Mouse (Mus musculus) layer of hippocampus, adult 11-12 months (tissue): ENCODE measurements around the gene Wasf3.
"Not testable (repeated sequence)": the region's sequence is repeated elsewhere in the genome, so short reads cannot be mapped to it uniquely, and the experiment has no call there.

Experiments used
- DNase-seq: peaks from one replicate; pipeline ENCODE4 v3.0.0; 2022; ENCODE audit warnings: low spot score

Gene Wasf3

DNA sequence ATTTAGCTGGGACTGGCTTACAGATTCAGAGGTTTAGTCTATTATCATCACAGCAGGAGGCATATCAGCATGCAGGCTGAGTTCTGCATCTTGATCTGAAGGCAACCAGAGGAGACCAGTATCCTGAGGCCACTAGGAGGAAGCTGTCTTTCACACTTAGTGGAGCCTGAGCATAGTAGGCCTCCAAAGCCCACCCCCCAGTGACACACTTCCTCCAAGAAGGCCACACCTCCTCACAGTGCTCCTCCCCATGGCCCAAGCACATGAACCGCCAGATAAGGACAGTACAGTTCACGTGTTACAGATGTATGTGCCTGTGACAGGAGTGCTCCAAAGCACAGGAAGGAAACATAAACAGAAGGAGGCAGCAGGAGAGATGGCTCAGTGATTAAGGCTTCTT, 58.0 kb downstream of the Wasf3 start:
- DNase-seq: no peak

GRCm38 (mm10) chr5:146446633-146447032, 61.8 kb downstream of the Wasf3 start:
- no peak for DNase-seq

DNA sequence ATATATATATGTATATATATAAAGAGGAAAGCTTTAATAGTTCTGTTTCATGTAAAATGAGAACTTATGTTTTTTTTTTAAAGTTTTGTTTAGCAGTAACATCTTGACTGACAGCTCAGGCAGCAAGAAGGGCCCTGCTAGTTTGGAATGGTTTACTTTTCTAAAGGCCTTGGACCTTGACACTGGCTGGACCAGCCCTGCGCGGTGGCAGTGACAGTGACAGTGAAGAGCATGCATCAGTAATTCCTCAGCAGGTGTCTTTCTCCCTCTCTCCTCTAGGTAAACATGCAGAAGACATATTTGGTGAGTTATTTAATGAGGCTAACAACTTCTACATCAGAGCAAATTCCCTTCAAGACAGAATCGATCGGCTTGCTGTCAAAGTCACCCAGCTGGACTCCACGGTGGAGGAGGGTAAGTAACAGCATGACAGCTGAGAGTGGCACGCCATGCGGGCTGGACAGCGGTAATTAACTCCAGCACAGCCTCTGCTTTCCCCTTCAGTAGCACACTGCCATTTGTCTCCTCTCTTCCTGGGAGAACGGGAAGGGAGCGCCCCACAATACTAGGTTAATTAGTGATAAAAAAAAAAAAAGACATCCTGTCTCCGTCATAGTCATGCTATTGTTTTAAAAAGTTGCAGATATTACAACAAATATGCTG, 66.9 kb downstream of the Wasf3 start:
- no peak for DNase-seq

GRCm38 (mm10) chr5:146453556-146453955, 68.8 kb downstream of the Wasf3 start:
- DNase-seq: no peak

DNA sequence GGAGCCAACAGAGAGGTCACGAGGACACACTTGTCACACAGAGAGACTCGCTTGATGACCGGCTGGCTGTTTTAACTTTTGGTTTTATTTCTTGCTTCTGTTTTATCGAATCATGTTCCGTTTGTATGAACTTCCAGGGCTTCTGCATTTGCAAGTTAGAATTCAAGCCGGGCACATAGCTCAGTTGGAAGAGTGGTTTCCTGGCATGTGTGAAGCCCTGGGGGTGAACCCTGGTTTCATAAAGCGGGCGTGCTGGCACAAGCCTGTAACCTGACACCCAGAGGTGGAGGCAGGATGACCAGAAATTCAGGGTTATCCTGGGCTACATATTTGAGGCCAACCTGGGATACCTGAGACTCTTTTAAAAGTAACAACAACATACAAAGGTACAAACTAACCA, 76.8 kb downstream of the Wasf3 start:
- DNase-seq: no peak

DNA sequence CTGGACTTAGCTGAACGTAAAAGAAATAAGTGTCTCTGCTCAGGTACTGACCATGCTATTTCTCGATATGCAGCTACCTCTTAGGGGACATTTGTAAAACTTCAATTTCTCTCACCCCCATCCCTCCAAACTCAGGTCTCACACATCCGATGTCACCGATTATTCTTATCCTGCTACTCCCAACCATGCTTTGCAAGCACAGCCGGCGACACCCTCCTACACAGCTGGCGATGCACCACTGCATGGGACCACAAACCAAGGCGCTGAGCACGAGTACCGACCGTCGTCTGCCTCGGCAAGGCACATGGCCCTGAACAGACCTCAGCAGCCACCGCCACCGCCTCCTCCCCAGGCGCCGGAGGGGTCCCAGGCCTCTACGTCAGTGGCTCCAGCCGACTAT, 81.9 kb downstream of the Wasf3 start:
- DNase-seq: no peak

- DNase-seq: no peak
Observed at GRCm38 (mm10) chr5:146468311-146468710, 83.5 kb downstream of the Wasf3 start.

- no peak for DNase-seq
Observed at GRCm38 (mm10) chr5:146470821-146471220, 86.0 kb downstream of the Wasf3 start.

- DNase-seq: no peak
Observed at GRCm38 (mm10) chr5:146471311-146471710, 86.5 kb downstream of the Wasf3 start.

GRCm38 (mm10) chr5:146471821-146472220, 87.0 kb downstream of the Wasf3 start:
- no peak for DNase-seq

- DNase-seq: peak; percentile 64
Observed at GRCm38 (mm10) chr5:146479564-146479963, 94.8 kb downstream of the Wasf3 start.

DNA sequence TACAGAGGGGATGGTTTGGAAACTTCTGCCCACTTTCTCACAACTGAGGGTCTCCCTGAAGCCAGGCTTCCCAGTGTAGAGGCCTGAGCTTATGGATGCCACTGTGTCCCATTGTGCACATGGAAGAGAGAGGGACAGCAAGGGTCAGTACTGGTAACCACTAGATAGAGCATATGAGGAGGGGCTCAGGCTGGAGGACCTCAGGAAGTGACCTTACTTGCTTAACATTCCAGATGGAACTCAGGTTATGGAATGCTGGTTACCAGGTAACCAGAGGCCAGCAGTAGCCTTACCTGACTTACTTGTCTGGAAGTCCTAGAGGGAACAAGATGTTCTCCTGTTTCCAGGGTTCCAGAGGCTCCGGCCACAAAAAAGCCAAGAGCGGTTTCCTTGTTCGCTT, 96.9 kb downstream of the Wasf3 start, which contains the start of gene Gm6408:
TSS of gene Gm6408 (plus strand) at position 301 of the 400 bp plus-strand sequence.
- DNase-seq: not testable (repeated sequence)

- peak; percentile 47 for DNase-seq
Observed at GRCm38 (mm10) chr5:146488959-146489358, 104.2 kb downstream of the Wasf3 start.

DNA sequence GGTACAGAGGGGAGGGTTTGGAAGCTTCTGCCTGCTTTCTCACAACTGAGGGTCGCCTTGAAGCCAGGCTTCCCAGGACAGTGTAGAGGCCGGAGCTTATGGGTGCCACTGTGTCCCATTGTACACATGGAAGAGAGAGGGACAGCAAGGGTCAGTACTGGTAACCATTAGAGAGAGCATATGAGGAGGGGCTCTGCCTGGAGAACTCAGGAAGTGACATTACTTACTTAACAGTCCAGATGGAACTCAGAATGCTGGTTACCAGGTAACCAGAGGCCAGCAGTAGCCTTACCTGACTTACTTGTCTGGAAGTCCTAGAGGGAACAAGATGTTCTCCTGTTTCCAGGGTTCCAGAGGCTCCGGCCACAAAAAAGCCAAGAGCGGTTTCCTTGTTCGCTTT, 106.3 kb downstream of the Wasf3 start, which contains the start of gene Gm6370:
TSS of gene Gm6370 (plus strand) at position 301 of the 400 bp plus-strand sequence.
- not testable (repeated sequence) for DNase-seq

DNA sequence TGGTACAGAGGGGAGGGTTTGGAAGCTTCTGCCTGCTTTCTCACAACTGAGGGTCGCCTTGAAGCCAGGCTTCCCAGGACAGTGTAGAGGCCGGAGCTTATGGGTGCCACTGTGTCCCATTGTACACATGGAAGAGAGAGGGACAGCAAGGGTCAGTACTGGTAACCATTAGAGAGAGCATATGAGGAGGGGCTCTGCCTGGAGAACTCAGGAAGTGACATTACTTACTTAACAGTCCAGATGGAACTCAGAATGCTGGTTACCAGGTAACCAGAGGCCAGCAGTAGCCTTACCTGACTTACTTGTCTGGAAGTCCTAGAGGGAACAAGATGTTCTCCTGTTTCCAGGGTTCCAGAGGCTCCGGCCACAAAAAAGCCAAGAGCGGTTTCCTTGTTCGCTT, 117.3 kb downstream of the Wasf3 start, which contains the start of gene 4930449I24Rik:
TSS of gene 4930449I24Rik (plus strand) at position 301 of the 400 bp plus-strand sequence.
- DNase-seq: not testable (repeated sequence)

DNA sequence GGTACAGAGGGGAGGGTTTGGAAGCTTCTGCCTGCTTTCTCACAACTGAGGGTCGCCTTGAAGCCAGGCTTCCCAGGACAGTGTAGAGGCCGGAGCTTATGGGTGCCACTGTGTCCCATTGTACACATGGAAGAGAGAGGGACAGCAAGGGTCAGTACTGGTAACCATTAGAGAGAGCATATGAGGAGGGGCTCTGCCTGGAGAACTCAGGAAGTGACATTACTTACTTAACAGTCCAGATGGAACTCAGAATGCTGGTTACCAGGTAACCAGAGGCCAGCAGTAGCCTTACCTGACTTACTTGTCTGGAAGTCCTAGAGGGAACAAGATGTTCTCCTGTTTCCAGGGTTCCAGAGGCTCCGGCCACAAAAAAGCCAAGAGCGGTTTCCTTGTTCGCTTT, 129.0 kb downstream of the Wasf3 start, which contains the start of gene Gm3402:
TSS of gene Gm3402 (plus strand) at position 301 of the 400 bp plus-strand sequence.
- not testable (repeated sequence) for DNase-seq
